Mouse (Mus musculus) urinary bladder, adult 18-20 months (tissue): ENCODE results near the gene 2210408I21Rik.

ENCODE experiments used
- DNase-seq, 2 experiments: peaks; one replicate each; pipeline ENCODE4 v3.0.0; 2022; ENCODE audit warnings: low spot score in 2 of 2, mixed read lengths in 2 of 2

2210408I21Rik gene

GRCm38 (mm10) chr13:77275172-77275747 lies 139.9 kb downstream of the 2210408I21Rik start:
- DNase-seq = no peak

GRCm38 (mm10) chr13:77278659-77279413 lies 143.5 kb downstream of the 2210408I21Rik start:
- DNase-seq = no peak

- no peak for DNase-seq
These were observed 160.2 kb downstream of the 2210408I21Rik start for GRCm38 (mm10) chr13:77295519-77295918.

- no peak for DNase-seq
These were observed 188.8 kb downstream of the 2210408I21Rik start for GRCm38 (mm10) chr13:77324101-77324500.

- no peak for DNase-seq
These were observed 191.0 kb downstream of the 2210408I21Rik start for GRCm38 (mm10) chr13:77326174-77326959.

- DNase-seq = no peak
These were observed 206.8 kb downstream of the 2210408I21Rik start for GRCm38 (mm10) chr13:77342097-77342496.

GRCm38 (mm10) chr13:77385448-77385970 lies 250.2 kb downstream of the 2210408I21Rik start:
- DNase-seq = no peak

- DNase-seq = no peak
These were observed 250.7 kb downstream of the 2210408I21Rik start for GRCm38 (mm10) chr13:77386001-77386400.

GRCm38 (mm10) chr13:77388148-77388547 lies 252.8 kb downstream of the 2210408I21Rik start:
- DNase-seq = no peak

GRCm38 (mm10) chr13:77389209-77389608 lies 253.9 kb downstream of the 2210408I21Rik start:
- no peak for DNase-seq

GRCm38 (mm10) chr13:77396374-77396773 lies 261.0 kb downstream of the 2210408I21Rik start:
- no peak for DNase-seq

- no peak for DNase-seq
These were observed 261.6 kb downstream of the 2210408I21Rik start for GRCm38 (mm10) chr13:77396981-77397380.

- no peak for DNase-seq
These were observed 262.3 kb downstream of the 2210408I21Rik start for GRCm38 (mm10) chr13:77397646-77398045.

- DNase-seq = no peak
These were observed 263.1 kb downstream of the 2210408I21Rik start for GRCm38 (mm10) chr13:77398477-77398876.

GRCm38 (mm10) chr13:77400762-77401161 lies 265.4 kb downstream of the 2210408I21Rik start:
- DNase-seq = no peak

GRCm38 (mm10) chr13:77408530-77408929 lies 273.2 kb downstream of the 2210408I21Rik start:
- no peak for DNase-seq

GRCm38 (mm10) chr13:77409804-77410203 lies 274.5 kb downstream of the 2210408I21Rik start:
- DNase-seq = no peak

GRCm38 (mm10) chr13:77412829-77413228 lies 277.5 kb downstream of the 2210408I21Rik start:
- DNase-seq = no peak

- DNase-seq = no peak
These were observed 314.7 kb downstream of the 2210408I21Rik start for GRCm38 (mm10) chr13:77450007-77450567.

GRCm38 (mm10) chr13:77470093-77470621 lies 334.8 kb downstream of the 2210408I21Rik start:
- no peak for DNase-seq

- DNase-seq = no peak
These were observed 341.1 kb downstream of the 2210408I21Rik start for GRCm38 (mm10) chr13:77476420-77476819.
